Mouse (Mus musculus) hematopoietic stem cell, adult 5-6 weeks (primary cell): ENCODE measurements around the gene Ndufs2. TPM values are rescaled to one million over a fixed set of nuclear protein-coding genes. Genes with fewer than 3 reads are reported as not detected.

Experiments used
- ATAC-seq, 2 experiments: fragments of 125-278 bp in 1 of 2; replicated peaks in 1 of 2; 2 replicates each; pipeline ENCODE4 v1.8.0; 2016 to 2017; ENCODE audit warnings: inconsistent platforms in 2 of 2, mild to moderate bottlenecking in 2 of 2, moderate number of reproducible peaks in 2 of 2, low read depth in 1 of 2, moderate TSS enrichment in 1 of 2; ENCODE audit not compliant: low FRiP score in 2 of 2, poor library complexity in 2 of 2, severe bottlenecking in 2 of 2, insufficient read depth in 1 of 2, low TSS enrichment in 1 of 2
- total RNA-seq: library from RNA; stranded (forward); fragments of 172-1452, 232-1000 nt; gene quantifications from 2 replicates; pipeline ENCODE4 v1.2.3, GENCODE M21; 2017

Gene Ndufs2
- total RNA-seq, 1 experiment from 2014 or later, result 369 TPM

- ATAC-seq, result peak; percentile 0 to 2; a peak in 1 of 4 replicates
These were observed 29.2 kb upstream of the Ndufs2 start for GRCm38 (mm10) chr1:171280250-171280915.

GRCm38 (mm10) chr1:171279721-171280120 is 28.5 kb upstream of the Ndufs2 start:
- ATAC-seq, result no peak

- ATAC-seq, result no peak
These were observed 28.0 kb upstream of the Ndufs2 start for GRCm38 (mm10) chr1:171279012-171279705.

GRCm38 (mm10) chr1:171278436-171278835 is 27.2 kb upstream of the Ndufs2 start:
- no peak for ATAC-seq

- ATAC-seq, result no peak
These were observed 26.5 kb upstream of the Ndufs2 start for GRCm38 (mm10) chr1:171277736-171278135.

- ATAC-seq, result no peak
These were observed 25.0 kb upstream of the Ndufs2 start for GRCm38 (mm10) chr1:171276110-171276748.

GRCm38 (mm10) chr1:171275144-171275734 is 24.1 kb upstream of the Ndufs2 start:
- ATAC-seq, result no peak

- ATAC-seq, result peak in 1 of 2 experiments; percentile 30; a peak in 1 of 4 replicates
These were observed 23.0 kb upstream of the Ndufs2 start for GRCm38 (mm10) chr1:171274171-171274570.

- ATAC-seq, result peak; percentile 23 to 39; a peak in 3 of 4 replicates
These were observed 20.9 kb upstream of the Ndufs2 start for GRCm38 (mm10) chr1:171272086-171272485.

GRCm38 (mm10) chr1:171271622-171272021 is 20.4 kb upstream of the Ndufs2 start:
- no peak for ATAC-seq

- no peak for ATAC-seq
These were observed 20.0 kb upstream of the Ndufs2 start for GRCm38 (mm10) chr1:171271196-171271595.

- ATAC-seq, result peak; percentile 27 to 28; a peak in 2 of 4 replicates
These were observed 19.3 kb upstream of the Ndufs2 start for GRCm38 (mm10) chr1:171270573-171270900.

GRCm38 (mm10) chr1:171269848-171270572 is 18.8 kb upstream of the Ndufs2 start, which contains the start of gene B4galt3:
B4galt3 (plus strand) TSS chr1:171270328.
- ATAC-seq, result peak; percentile 95 to 97

GRCm38 (mm10) chr1:171268341-171268740 is 17.2 kb upstream of the Ndufs2 start:
- ATAC-seq, result no peak

GRCm38 (mm10) chr1:171265971-171266744 is 15.0 kb upstream of the Ndufs2 start:
- no peak for ATAC-seq

GRCm38 (mm10) chr1:171263666-171264461 is 12.7 kb upstream of the Ndufs2 start:
- no peak for ATAC-seq
